In genomic region chr11:46058916-46059315, GRCm38 (mm10) we compare ENCODE assay signal across 27 mouse cellular contexts. TPM values are rescaled to one million over a fixed set of nuclear protein-coding genes. Genes with fewer than 3 reads are reported as not detected.
DNase-seq lines count a peak whose midpoint lies in the region; ATAC-seq lines count a peak whose summit lies in the region.
"Had no signal": no experiment of that assay in that cellular context is flagged by ENCODE, and none has a peak within 500 bp of the region (broad histone marks: within the 10 kb centered on the region; RNA-seq: fewer than 3 reads in every experiment).

No protein-coding gene starts in this region.

- no peaks in the 10 kb centered on the region for H3K27me3 ChIP-seq in heart, embryonic 13.5 days (replicated peaks)
- no peaks in the 10 kb centered on the region for H3K27me3 ChIP-seq in lung, embryonic 15.5 days
- H3K27me3 ChIP-seq: hindbrain, embryonic 12.5 days; limb, embryonic 12.5 days; neural tube, embryonic 13.5 days had no signal

- intact Hi-C loops in heart, postnatal 14 days (cut with DNase I) = no loop called here

- no peak overlapping the region for H3K9ac ChIP-seq in heart, embryonic 13.5 days
- H3K9ac ChIP-seq in lung, embryonic 15.5 days = no peak overlapping the region
- H3K9ac ChIP-seq: hindbrain, embryonic 12.5 days; kidney, embryonic 15.5 days; limb, embryonic 12.5 days; liver, embryonic 15.5 days; neural tube, embryonic 13.5 days had no signal

- peaks cover 68% of the 10 kb centered on the region for H3K4me1 ChIP-seq in heart, embryonic 13.5 days
- H3K4me1 ChIP-seq in lung, embryonic 15.5 days = peaks cover 53% of the 10 kb centered on the region

- H3K27ac ChIP-seq in heart, embryonic 13.5 days (replicated peaks) = no peak overlapping the region
- no peak overlapping the region for H3K27ac ChIP-seq in lung, embryonic 15.5 days
- H3K27ac ChIP-seq: hindbrain, embryonic 12.5 days; kidney, embryonic 15.5 days; left cerebral cortex, adult 2 months; limb, embryonic 12.5 days; liver, embryonic 15.5 days; macrophage; neural tube, embryonic 13.5 days; stomach, postnatal 0 days had no signal

- H3K4me2 ChIP-seq in heart, embryonic 13.5 days = peak overlapping the region; percentile 84
- peak overlapping the region; percentile 60 for H3K4me2 ChIP-seq in lung, embryonic 15.5 days
- H3K4me2 ChIP-seq: liver, embryonic 15.5 days had no signal

- no peak for DNase-seq in heart, postnatal 14 days
- DNase-seq in lung, postnatal 14 days = no peak
- no peak for DNase-seq in adrenal gland, adult 8-10 months
- DNase-seq in thymus, postnatal 10 days (ENCODE audit: low spot score in 2 of 2) = no peak
- DNase-seq: adrenal gland, postnatal 14 days; cerebellum, adult 11 months; cerebellum, adult 9-10 months; cerebellum, postnatal 36 days; gastrocnemius, postnatal 36 days; kidney, adult 18-20 months; kidney, postnatal 25 days; right cerebral cortex, postnatal 4 days; thymus, adult 18-20 months; thymus, postnatal 36 days had no signal

- WGBS in heart, embryonic 13.5 days = 83% methylated on average over 4 of the region's 4 CpGs
- 90% methylated on average over 4 of the region's 4 CpGs for WGBS in lung, embryonic 15.5 days

- no peak for ATAC-seq in heart, embryonic 13.5 days (ENCODE audit: extremely low read depth, insufficient number of reproducible peaks, low FRiP score, low TSS enrichment)
- no peak for ATAC-seq in lung, embryonic 15.5 days (ENCODE audit: borderline replicate concordance, extremely low read depth, low FRiP score, low TSS enrichment)
- ATAC-seq in activated CD4-positive, CD25-positive, alpha-beta regulatory T cell, adult 4 months = peak; percentile 34
- ATAC-seq: forebrain, embryonic 14.5 days had no signal

- peak overlapping the region; percentile 70 for H3K4me3 ChIP-seq in heart, embryonic 13.5 days
- no peak overlapping the region for H3K4me3 ChIP-seq in lung, embryonic 15.5 days
- H3K4me3 ChIP-seq: hindbrain, embryonic 12.5 days; left cerebral cortex, adult 2 months; limb, embryonic 12.5 days; liver, embryonic 15.5 days had no signal

- peaks cover 40% of the 10 kb centered on the region for H3K36me3 ChIP-seq in heart, embryonic 13.5 days
- 0 out of 2 replicates have a peak, but pooled peaks cover 4% of the 10 kb centered on the region for H3K36me3 ChIP-seq in lung, embryonic 15.5 days
- H3K36me3 ChIP-seq: G1E; liver, embryonic 15.5 days had no signal

- no peaks in the 10 kb centered on the region for H3K9me3 ChIP-seq in heart, embryonic 13.5 days
- H3K9me3 ChIP-seq in lung, embryonic 15.5 days = no peaks in the 10 kb centered on the region
- H3K9me3 ChIP-seq: G1E; hindbrain, embryonic 12.5 days; kidney, embryonic 15.5 days; limb, embryonic 12.5 days; liver, embryonic 15.5 days; neural tube, embryonic 13.5 days had no signal

RNA-seq across cellular contexts. Expression of gene Adam19, which starts 3.1 kb away (rescaled TPM):
- 24.2 and 24.7 TPM in 2 replicates for polyA plus RNA-seq in heart, embryonic 13.5 days (2015; fragmentation: Nextera tagmentation; extraction: Ambion mirVana)
- total RNA-seq in heart, postnatal 14 days (2021) = 10 to 100 TPM; 56.8 to 77.7 TPM
- polyA plus RNA-seq in lung, embryonic 15.5 days (2015; fragmentation: Nextera tagmentation; extraction: Ambion mirVana) = 22.5 and 23.4 TPM in 2 replicates
- 10 to 100 TPM; 74.6 to 85.8 TPM for polyA plus RNA-seq in activated CD4-positive, CD25-positive, alpha-beta regulatory T cell, adult 4 months (2017; shearing (Covaris generic))
- total RNA-seq in adrenal gland, adult 8-10 months (2022) = 1 to 10 TPM; 1.7 to 5.9 (median 3.8) TPM
- polyA plus RNA-seq: G1E had no signal

RNA-seq across cellular contexts. Expression of gene Gm12166, which starts 6.8 kb away (rescaled TPM):
- 4.8 and 5.3 TPM in 2 replicates for polyA plus RNA-seq in heart, embryonic 13.5 days (2015; fragmentation: Nextera tagmentation; extraction: Ambion mirVana)
- total RNA-seq in heart, postnatal 14 days (2021) = 1 to 10 TPM; 2.3 to 3.1 TPM
- 4.5 and 4.7 TPM in 2 replicates for polyA plus RNA-seq in lung, embryonic 15.5 days (2015; fragmentation: Nextera tagmentation; extraction: Ambion mirVana)
- polyA plus RNA-seq in activated CD4-positive, CD25-positive, alpha-beta regulatory T cell, adult 4 months (2017; shearing (Covaris generic)) = 10 to 100 TPM; 19.9 to 53.2 TPM
- total RNA-seq in adrenal gland, adult 8-10 months (2022) = 1 to 10 TPM; 3.3 to 5.9 (median 4.4) TPM
